Comparison of ENCODE assay signal across 8 mouse cellular contexts in genomic region chr6:147810710-147811109, GRCm38 (mm10).
A peak's percentile ranks its signal among the peaks of the same experiment; 100 is the strongest.
DNase-seq lines count a peak whose midpoint lies in the region; ATAC-seq and TF ChIP-seq lines count a peak whose summit lies in the region.

No protein-coding gene starts in this region.

- intact Hi-C loops in left cerebral cortex, postnatal 36 days (cut with DNase I), result loop anchor here (10.0 kb wide), 3 partner anchors 144 to 546 kb away; partner anchors contain the start of genes Ccdc91 and Pthlh

- ATAC-seq in frontal cortex, adult (ENCODE audit: low TSS enrichment), result peak; percentile 98

- peak; percentile 43 for DNase-seq in layer of hippocampus, adult 11-12 months (ENCODE audit: low spot score)
- no peak for DNase-seq in layer of hippocampus, adult 9-10 months (ENCODE audit: low spot score)
- peak; percentile 54 for DNase-seq in brain, embryonic 14.5 days (ENCODE audit: low read depth)
- peak; percentile 31 for DNase-seq in kidney, adult 18-20 months
- peak; percentile 43 to 56 for DNase-seq in left cerebral cortex, postnatal 36 days (ENCODE audit: low spot score in 2 of 2)
- peak; percentile 71 for DNase-seq in ovary, postnatal 36 days (ENCODE audit: low spot score)
- peak; percentile 22 for DNase-seq in yolk sac, embryonic 10.5 days (ENCODE audit: low spot score)

- TF ChIP-seq POLR2A in brain, embryonic 14.5 days (IDR thresholded peaks at IDR 0.05; ENCODE audit: borderline replicate concordance, extremely low read depth, insufficient read depth, insufficient read length, poor library complexity, severe bottlenecking), result no peak

- peak; percentile 69 for TF ChIP-seq CTCF in brain, embryonic 14.5 days (IDR thresholded peaks at IDR 0.05; ENCODE audit: borderline replicate concordance, extremely low read depth, insufficient read depth, insufficient read length)
